Mouse (Mus musculus): Measurements from ENCODE around the gene Tmem151a.

- TF ChIP-seq CTCF (IDR thresholded peaks at IDR 0.05; ENCODE audit: extremely low read depth, insufficient read depth, insufficient read length, insufficient replicate concordance) (no peak), POLR2A (IDR thresholded peaks at IDR 0.05; ENCODE audit: low read depth, low read length) (no peak)
These were observed 37.2 kb upstream of the Tmem151a start for GRCm38 (mm10) chr19:5122492-5122891.

All from spleen, adult 2 months (tissue).